Mouse (Mus musculus) left cerebral cortex, adult 9 months (tissue): Measurements from ENCODE around the gene Wdr1.
"Not testable (repeated sequence)": the region's sequence is repeated elsewhere in the genome, so short reads cannot be mapped to it uniquely, and the experiment has no call there.

Source experiments
- DNase-seq, 2 experiments: peaks; one replicate each; pipeline ENCODE4 v3.0.0; 2022; ENCODE audit warnings: low spot score in 2 of 2

Wdr1 gene

GRCm38 (mm10) chr5:38563121-38563520, at the start of gene Wdr1:
Wdr1 (minus strand) TSS chr5:38563221.
- no peak for DNase-seq

- DNase-seq, result no peak
These were observed 48.1 kb upstream of the Wdr1 start for GRCm38 (mm10) chr5:38611118-38611517.

DNA sequence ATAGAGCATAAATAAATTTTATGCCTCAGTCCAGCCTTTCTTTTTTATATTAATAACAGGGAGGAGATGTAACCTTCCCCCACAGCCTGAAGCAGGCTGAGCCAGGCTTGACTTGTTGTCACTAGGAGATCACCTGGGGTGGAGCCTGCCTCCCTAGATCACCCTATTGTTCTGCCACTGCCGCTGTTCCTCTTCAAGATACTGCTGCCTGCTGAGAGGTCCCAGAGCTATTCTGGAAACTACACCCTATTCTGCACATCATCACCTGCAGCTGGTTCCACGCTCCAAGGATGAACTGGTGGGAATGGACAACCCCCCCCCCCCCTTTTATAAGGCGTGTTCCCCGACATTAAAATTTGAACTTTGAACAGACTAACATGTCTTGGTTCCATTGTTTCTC, 45.2 kb upstream of the Wdr1 start:
- not testable (repeated sequence) for DNase-seq

DNA sequence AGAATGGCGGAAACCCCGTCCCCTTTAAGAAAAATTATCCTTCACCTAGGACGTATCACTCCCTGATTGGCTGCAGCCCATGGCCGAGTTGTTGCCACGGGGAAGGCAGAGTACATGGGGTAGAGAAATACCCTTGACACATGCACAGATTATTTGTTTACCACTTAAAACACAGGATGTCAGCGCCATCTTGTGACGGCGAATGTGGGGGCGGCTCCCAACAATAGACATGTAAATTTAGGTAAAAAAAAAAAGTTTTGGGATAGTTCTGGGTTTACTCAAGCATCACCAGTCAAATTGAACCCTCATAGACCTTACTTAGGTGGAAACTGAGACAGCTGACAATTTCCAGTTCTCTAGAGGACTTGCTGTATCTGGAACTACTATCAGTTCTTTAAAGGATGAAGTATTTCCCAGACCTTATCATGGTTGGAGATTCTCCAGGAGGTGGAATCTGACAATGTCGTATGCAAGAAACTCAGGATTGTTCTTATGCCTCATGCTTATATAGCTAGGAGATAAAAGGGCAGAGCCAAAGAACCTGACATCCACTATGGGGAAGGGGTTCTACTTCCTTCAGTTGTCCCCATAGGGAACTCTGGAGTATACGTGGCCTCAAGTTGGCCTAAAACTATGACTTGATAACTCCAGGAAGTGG, 35.8 kb upstream of the Wdr1 start:
- no peak for DNase-seq

DNA sequence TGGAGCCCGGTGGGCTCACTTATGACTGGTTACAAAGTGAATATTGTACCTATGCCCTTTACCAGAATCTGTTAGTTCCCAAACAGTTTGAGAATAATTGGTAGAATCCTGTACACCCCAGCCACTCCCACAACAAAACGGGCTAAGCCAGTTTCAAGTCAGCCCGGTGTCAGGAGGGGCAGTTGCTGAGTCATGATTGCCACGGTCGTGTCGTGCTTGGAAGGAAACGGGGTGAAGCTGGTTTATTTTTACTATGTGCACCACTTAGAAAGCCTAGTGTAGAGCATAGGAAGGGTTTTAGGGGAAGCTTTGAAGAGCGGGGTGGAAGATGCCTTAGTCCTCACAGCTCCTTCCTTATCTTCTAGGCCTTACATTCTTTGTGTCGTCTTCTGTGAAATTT, 25.9 kb upstream of the Wdr1 start:
- DNase-seq, result no peak

DNA sequence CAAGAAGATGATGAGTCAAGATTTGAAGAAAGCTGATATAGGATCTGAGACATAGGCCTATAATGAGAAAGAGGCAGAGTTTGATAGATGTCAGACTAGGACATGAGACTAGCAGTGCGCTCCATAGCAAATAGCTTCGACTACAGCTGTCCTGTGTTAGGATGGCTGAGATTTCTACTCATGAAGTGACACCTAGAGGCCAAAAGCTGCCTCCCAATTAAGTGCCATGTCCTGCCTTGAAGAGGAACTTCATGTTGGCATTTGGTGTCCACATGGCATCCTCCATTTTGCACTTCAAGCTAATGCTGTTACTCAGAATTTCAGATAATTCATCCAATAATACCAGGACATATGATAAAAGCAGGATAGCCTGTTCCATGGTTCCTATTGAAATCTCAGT, 22.4 kb upstream of the Wdr1 start:
- DNase-seq, result no peak

- DNase-seq, result peak in 1 of 2 experiments; percentile 17
These were observed 20.0 kb upstream of the Wdr1 start for GRCm38 (mm10) chr5:38583026-38583425.

DNA sequence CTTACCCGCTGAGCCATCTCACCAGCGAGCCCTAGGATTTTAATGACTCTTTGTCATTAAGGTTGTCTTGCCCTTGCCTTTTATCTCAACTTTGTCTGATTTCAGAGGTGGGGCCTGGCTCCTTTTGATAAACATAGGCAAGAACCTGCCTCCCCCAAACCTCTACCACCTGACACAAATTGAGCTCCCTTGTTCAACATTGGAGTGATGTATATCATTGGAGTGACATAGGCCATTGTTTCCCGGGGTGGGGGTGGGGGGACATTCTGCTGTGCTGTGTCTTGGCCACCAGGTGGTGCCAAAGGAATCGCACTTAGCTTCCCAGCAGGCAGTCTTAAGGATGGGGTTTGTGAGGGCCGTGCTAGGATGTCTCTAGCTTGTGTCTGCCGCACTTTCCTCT, 17.7 kb upstream of the Wdr1 start:
- peak in 1 of 2 experiments; percentile 23 for DNase-seq

DNA sequence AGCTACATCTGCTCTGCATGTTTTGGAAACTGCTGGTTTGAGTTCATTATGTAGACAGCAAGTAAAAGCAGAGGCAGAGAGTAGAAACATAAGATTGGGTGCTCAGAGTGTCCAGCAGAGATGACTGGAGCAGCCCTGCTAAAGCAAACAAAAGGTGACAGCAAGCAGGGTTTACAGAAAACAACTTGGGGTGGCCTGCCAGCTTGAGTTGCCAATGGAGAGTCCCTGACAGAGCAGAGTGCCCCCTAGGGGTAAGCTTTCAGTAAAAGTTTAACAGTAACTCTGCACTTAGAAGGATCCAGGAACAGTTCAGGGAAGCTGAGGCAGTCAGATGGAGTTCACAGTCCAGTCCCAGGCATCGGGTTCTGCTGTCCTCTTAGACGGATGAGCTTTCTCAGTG, 7.9 kb upstream of the Wdr1 start:
- DNase-seq, result no peak

- DNase-seq, result no peak
These were observed 5.6 kb upstream of the Wdr1 start for GRCm38 (mm10) chr5:38568652-38569051.

DNA sequence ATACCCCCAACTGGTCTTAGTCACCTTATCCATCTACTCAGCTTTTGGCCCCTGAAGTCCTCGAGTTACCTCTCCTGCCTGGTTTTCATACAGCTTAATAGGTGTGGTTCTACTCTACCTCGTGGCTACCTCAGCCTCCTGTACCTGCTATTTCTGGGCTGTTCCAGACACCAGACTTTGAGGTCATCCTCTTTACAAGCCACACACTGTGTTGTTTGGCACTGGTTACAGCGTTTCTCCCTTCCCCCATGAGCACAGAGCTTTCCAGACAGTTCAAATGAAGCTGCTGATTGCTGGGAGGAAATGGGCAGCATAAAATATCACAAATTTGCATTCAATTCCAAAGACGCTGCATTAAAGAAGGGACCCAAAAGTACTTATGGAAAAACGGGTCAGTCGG, 1.8 kb upstream of the Wdr1 start:
- DNase-seq, result no peak

DNA sequence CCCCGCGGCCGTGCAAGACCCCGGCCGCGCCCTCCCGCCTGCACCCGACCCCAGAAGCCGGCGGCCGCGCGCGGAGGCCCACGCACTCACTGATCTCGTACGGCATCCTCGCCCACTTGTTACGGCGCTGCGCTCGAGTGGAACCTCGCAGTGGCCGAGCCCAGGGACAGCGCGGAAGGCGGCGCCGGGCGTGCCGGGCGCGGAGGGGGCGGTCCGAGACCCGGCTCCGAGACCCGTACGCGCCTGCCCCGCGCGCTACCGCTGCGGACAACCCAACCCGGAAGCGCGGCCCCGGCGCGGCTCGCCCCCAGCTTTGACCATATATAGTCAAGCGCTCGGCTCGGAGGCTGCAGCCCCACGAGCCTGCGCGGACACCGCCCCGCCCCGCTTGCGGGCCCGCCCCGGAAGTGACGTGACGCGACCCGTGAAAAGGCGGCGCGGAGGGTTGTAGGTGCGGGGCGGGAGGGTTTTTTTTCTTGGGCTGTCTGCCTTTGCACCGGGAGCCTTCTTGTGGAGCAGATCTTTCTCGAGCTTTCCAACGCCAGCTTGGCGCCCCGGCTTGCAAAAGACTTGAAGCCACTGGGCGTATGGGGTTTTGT, 1.5 kb downstream of the Wdr1 start:
- DNase-seq, result peak; percentile 92 to 97

DNA sequence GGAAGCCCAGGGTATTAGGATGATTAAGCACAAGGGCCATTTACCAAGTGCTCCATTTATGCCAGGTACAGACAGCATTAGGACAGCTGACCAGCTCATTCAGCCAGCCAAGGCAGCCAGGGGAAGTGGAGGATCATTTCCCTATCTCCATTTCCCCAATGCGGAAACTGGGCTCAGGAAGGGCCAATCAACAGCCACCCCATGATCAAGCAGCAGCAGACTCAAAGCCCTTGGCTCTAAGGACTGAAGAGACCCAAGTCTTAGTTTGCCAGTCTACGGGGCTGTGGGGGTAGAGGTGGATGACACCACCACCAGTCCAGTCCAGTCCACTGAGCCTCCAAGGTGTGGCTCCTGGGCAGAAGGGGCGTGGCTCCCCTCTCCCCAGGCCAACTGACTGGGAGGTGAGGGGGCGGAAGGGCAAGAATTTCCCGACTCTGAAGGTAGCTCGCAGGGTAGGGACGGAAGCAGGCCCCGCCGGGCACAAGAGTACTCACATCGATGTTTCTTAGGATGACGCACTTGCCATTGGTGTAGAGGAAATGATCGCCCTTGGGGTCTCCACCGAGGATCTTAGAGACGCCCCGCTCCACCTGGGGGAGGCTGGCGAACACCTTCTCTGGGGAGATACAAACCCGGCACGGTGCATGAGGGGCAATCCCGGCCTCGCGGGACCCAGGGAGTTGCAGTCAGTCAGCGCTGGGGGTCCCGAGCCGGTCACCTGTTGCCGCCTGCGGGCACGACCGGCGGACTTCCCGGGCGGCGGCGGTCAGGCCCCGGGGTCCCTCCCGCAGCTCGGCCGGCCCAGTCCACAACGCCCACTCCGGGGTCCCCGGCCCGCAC, 2.2 kb downstream of the Wdr1 start:
- DNase-seq, result peak in 1 of 2 experiments; percentile 39

DNA sequence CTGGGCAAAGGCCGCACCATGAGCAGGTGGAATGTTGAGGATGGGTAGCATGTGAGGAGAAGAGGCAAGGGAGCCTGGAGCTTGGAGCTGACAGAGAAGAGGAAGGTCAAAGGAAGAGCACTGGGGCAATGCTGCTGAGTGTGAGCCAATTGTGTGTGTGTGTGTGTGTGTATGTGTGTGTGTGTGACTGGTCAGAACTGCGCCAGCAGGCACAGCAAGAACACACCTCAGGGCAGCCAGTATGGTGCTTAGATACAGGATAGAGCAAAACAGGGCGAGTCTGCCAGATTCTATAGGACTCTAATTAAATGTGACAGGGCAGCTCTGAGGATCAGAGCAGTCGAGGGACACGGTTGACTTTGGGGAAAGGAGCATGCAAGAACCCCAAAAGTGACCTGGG, 4.2 kb downstream of the Wdr1 start:
- DNase-seq, result no peak

DNA sequence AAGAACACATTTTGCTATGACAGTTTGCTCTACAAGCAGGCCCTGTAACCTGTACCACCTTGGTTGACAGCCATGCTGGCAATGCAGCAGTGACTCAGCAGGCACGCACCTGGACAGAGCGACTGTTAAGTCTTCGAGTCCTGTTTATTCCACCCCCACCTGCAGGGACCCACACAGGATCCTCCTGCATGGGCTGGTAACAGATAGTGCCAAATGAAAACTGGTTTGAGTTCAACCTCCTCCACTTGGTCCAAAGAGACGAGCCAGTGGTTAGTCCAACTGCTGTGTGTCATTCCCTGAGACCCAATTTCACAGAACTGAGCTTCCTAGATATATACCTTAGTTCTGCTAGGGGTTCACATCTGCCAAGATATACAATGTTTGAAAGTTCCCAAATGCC, 5.2 kb downstream of the Wdr1 start:
- peak in 1 of 2 experiments; percentile 44 for DNase-seq

DNA sequence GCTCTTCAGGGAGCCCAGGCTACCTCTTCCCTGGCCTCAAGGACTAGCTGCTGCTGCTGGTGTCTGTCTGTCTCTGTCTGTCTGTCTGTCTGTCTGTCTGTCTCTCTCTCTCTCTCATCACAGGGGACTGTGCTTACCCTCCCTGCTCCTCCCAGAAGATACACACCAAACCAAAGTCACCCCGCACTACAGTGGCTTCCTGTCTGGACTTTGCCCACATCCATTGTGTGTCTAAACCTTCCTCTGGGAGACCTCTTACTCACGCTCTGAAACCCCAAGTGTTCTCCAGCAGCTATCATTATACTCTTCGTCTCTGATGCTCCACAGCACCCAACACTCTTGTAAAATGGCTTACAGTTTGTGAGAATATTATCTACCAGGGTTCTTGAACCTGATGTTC, 6.6 kb downstream of the Wdr1 start:
- DNase-seq, result no peak

DNA sequence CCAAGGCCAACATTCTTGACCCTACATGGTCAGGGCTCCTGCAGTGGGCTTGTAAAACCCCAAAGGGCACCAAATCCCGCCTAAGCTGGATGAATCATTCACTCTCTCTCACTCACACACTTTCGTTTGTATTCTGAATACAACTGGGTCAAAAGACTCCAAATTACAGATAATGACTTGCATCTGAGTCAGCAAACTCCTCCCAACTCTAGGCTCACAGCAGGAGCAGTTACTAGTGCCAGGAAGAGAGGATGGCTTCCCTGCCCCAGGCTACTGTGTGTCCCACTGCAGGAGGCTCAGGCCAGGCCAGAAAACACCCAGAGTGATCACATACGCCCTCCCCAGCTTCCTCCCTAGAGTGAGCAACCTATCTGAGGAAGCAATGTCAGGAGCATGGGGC, 9.1 kb downstream of the Wdr1 start:
- DNase-seq, result no peak

DNA sequence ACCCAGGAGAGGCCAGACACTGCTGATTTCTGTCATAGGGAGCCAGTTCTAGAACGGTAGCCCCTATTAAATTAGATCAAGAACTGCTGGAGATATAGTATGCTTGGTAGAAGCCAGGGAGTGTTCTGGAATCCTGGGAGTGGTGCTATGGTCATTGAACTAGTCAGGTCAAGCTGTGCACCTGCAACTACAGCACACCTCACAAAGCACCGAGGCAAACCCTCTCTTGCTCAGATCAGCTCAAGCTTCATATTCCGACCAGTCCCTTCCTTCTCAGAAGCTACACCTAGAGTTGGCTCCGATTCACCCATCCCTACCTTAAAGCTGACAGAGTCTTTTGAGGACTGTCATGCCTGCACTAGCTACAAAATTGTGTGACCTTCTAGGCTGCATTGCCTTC, 9.5 kb downstream of the Wdr1 start:
- no peak for DNase-seq

GRCm38 (mm10) chr5:38552615-38553014, 10.4 kb downstream of the Wdr1 start:
- no peak for DNase-seq

DNA sequence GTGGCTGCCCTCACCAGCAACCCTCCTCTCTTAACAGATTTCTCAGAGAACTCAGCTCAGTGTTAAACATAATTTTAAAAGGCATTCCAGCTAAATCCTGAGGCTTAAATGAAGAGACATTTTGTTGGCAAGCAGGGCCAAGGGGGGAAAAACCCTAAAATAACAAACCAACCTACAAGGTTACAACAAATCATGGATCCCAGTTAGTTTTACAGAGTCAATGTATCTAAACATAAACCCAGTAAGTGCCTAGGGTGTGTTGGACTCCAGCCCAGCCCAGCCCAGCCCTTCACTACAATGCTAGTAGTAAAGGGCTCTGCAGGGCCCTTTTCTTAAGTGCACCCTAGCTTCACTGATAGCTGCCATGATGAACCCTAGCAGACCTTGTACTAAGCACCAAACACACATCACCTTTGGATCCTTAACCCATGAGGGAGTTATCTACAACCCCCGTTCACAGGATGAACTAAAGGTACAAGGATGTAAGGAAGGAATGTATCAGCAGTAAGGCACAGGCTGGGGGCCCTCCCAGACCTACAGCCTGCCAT, 12.7 kb downstream of the Wdr1 start:
- DNase-seq, result no peak

- DNase-seq, result no peak
These were observed 13.5 kb downstream of the Wdr1 start for GRCm38 (mm10) chr5:38549461-38549909.

GRCm38 (mm10) chr5:38547375-38547774, 15.6 kb downstream of the Wdr1 start:
- DNase-seq, result peak; percentile 90 to 92
